Mouse (Mus musculus) megakaryocyte, embryonic 14.5 days (primary cell): ENCODE results near the gene Olfr735. TPM values are rescaled to one million over a fixed set of nuclear protein-coding genes. Genes with fewer than 3 reads are reported as not detected.

Experiments used
- H3K27me3 ChIP-seq: replicated peaks from 2 replicates; pipeline ENCODE3; 2012; ENCODE audit warnings: inconsistent platforms
- H3K36me3 ChIP-seq: replicated peaks from 2 replicates; pipeline ENCODE3; 2012; ENCODE audit warnings: low read length, inconsistent platforms, mixed read lengths
- H3K4me1 ChIP-seq: 2 replicates; pipeline ENCODE4 v1.6.1; 2012; ENCODE audit warnings: inconsistent platforms
- H3K4me3 ChIP-seq: replicated peaks from 2 replicates; pipeline ENCODE3; 2012; ENCODE audit warnings: moderate library complexity, mild to moderate bottlenecking, inconsistent platforms
- H3K9me3 ChIP-seq: 2 replicates; pipeline ENCODE4 v1.6.1; 2012; ENCODE audit warnings: inconsistent platforms
- FLI1 ChIP-seq: IDR thresholded peaks from 2 replicates; pipeline ENCODE4 v1.6.1; 2012; ENCODE audit warnings: low read length, inconsistent platforms, mixed read lengths
- GATA1 ChIP-seq: IDR thresholded peaks from 3 replicates; pipeline ENCODE4 v1.6.1; 2012; ENCODE audit warnings: mixed read lengths, low read length, inconsistent platforms, borderline replicate concordance
- polyA plus RNA-seq: library from polyadenylated mRNA; stranded (reverse); fragments of >175 nt; gene quantifications from 2 replicates; pipeline ENCODE4 v1.2.3, GENCODE M21; 2012; ENCODE audit warnings: low replicate concordance; ENCODE audit not compliant: insufficient read depth

Olfr735 gene
- not detected in 2 replicates for polyA plus RNA-seq

GRCm38 (mm10) chr14:50348796-50349195, at the start of gene Olfr735:
Olfr735 (minus strand) TSS chr14:50348872.
- Histone ChIP-seq H3K4me1 (no peaks in the 10 kb centered on the region), H3K36me3 (no peaks in the 10 kb centered on the region), H3K27me3 (no peaks in the 10 kb centered on the region), H3K4me3 (no peak within 1 kb of the TSS), H3K9me3 (no peaks in the 10 kb centered on the region)
- TF ChIP-seq FLI1: no peak
- TF ChIP-seq GATA1: no peak

- TF ChIP-seq FLI1 (no peak), GATA1 (no peak)
- Histone ChIP-seq H3K36me3 (no peaks in the 10 kb centered on the region), H3K9me3 (no peaks in the 10 kb centered on the region), H3K4me1 (no peaks in the 10 kb centered on the region), H3K27me3 (no peaks in the 10 kb centered on the region), H3K4me3 (no peak within 1 kb of the TSS)
Measured at GRCm38 (mm10) chr14:50380863-50381262, 32.2 kb upstream of the Olfr735 start, which contains the start of gene Olfr736. Olfr736 (plus strand) TSS chr14:50381163.

- H3K27me3 ChIP-seq: no peaks in the 10 kb centered on the region
- no peaks in the 10 kb centered on the region for H3K36me3 ChIP-seq
- H3K9me3 ChIP-seq: peaks cover 6% of the 10 kb centered on the region; the same call in 1 of the 2 replicates
- no peaks in the 10 kb centered on the region for H3K4me1 ChIP-seq
- no peak overlapping the region for H3K4me3 ChIP-seq
- TF ChIP-seq GATA1: no peak
- no peak for TF ChIP-seq FLI1
Measured at GRCm38 (mm10) chr14:50363561-50363960, 14.9 kb upstream of the Olfr735 start.

GRCm38 (mm10) chr14:50360480-50360879, 11.8 kb upstream of the Olfr735 start:
- peaks cover 6% of the 10 kb centered on the region; the same call in 1 of the 2 replicates for H3K9me3 ChIP-seq
- H3K27me3 ChIP-seq: no peaks in the 10 kb centered on the region
- H3K4me1 ChIP-seq: no peaks in the 10 kb centered on the region
- TF ChIP-seq GATA1: no peak
- no peak for TF ChIP-seq FLI1
- H3K4me3 ChIP-seq: no peak overlapping the region
- no peaks in the 10 kb centered on the region for H3K36me3 ChIP-seq

- H3K27me3 ChIP-seq: no peaks in the 10 kb centered on the region
- TF ChIP-seq FLI1 (no peak), GATA1 (no peak)
- H3K4me3 ChIP-seq: no peak within 1 kb of the TSS
- H3K9me3 ChIP-seq: no peaks in the 10 kb centered on the region; the same call in 1 of the 2 replicates
- no peaks in the 10 kb centered on the region for H3K36me3 ChIP-seq
- no peaks in the 10 kb centered on the region for H3K4me1 ChIP-seq
Measured at GRCm38 (mm10) chr14:50357593-50357992, 8.9 kb upstream of the Olfr735 start, which contains the start of gene Tlr11. Tlr11 (plus strand) TSS chr14:50357914.

GRCm38 (mm10) chr14:50356725-50357124, 8.1 kb upstream of the Olfr735 start:
- Histone ChIP-seq H3K27me3 (no peaks in the 10 kb centered on the region), H3K36me3 (no peaks in the 10 kb centered on the region), H3K9me3 (no peaks in the 10 kb centered on the region; the same call in 1 of the 2 replicates), H3K4me1 (no peaks in the 10 kb centered on the region), H3K4me3 (no peak overlapping the region)
- TF ChIP-seq FLI1: no peak
- no peak for TF ChIP-seq GATA1

GRCm38 (mm10) chr14:50352438-50352837, 3.8 kb upstream of the Olfr735 start:
- no peak for TF ChIP-seq GATA1
- Histone ChIP-seq H3K27me3 (no peaks in the 10 kb centered on the region), H3K4me1 (no peaks in the 10 kb centered on the region), H3K9me3 (no peaks in the 10 kb centered on the region; the same call in 1 of the 2 replicates), H3K4me3 (no peak overlapping the region), H3K36me3 (no peaks in the 10 kb centered on the region)

GRCm38 (mm10) chr14:50326661-50327060, 22.0 kb downstream of the Olfr735 start, which contains the start of gene Olfr734:
Olfr734 (minus strand) TSS chr14:50326761.
- Histone ChIP-seq H3K4me3 (no peak within 1 kb of the TSS), H3K4me1 (no peaks in the 10 kb centered on the region), H3K9me3 (no peaks in the 10 kb centered on the region), H3K36me3 (no peaks in the 10 kb centered on the region), H3K27me3 (no peaks in the 10 kb centered on the region)
- TF ChIP-seq GATA1: no peak
- no peak for TF ChIP-seq FLI1

- H3K36me3 ChIP-seq: no peaks in the 10 kb centered on the region
- TF ChIP-seq FLI1 (no peak), GATA1 (no peak)
- no peak within 1 kb of the TSS for H3K4me3 ChIP-seq
- H3K4me1 ChIP-seq: no peaks in the 10 kb centered on the region
- no peaks in the 10 kb centered on the region for H3K9me3 ChIP-seq
- no peaks in the 10 kb centered on the region for H3K27me3 ChIP-seq
Measured at GRCm38 (mm10) chr14:50301422-50301821, 47.2 kb downstream of the Olfr735 start, which contains the start of gene Olfr733. Olfr733 (minus strand) TSS chr14:50301522.

Other genes with a start within 250 kb of the Olfr735 start
- not detected in 2 replicates for gene Olfr727, start 225.7 kb downstream of the Olfr735 start, polyA plus RNA-seq
- gene Olfr728, start 206.2 kb downstream of the Olfr735 start, polyA plus RNA-seq: not detected in 2 replicates
- not detected in 2 replicates for gene Olfr729, start 196.0 kb downstream of the Olfr735 start, polyA plus RNA-seq
- gene Olfr730, start 160.7 kb downstream of the Olfr735 start, polyA plus RNA-seq: not detected in 2 replicates
- 2.5 TPM in 1 of 2 replicates, not detected in the other for gene Olfr731, start 107.0 kb downstream of the Olfr735 start, polyA plus RNA-seq
- not detected in 2 replicates for gene Olfr732, start 64.7 kb downstream of the Olfr735 start, polyA plus RNA-seq
- not detected in 2 replicates for gene Olfr733, start 47.4 kb downstream of the Olfr735 start, polyA plus RNA-seq
- not detected in 2 replicates for gene Olfr734, start 22.1 kb downstream of the Olfr735 start, polyA plus RNA-seq
- gene Tlr11, start 9.0 kb upstream of the Olfr735 start, polyA plus RNA-seq: not detected in 2 replicates
- not detected in 2 replicates for gene Olfr736, start 32.3 kb upstream of the Olfr735 start, polyA plus RNA-seq
- not detected in 2 replicates for gene Olfr738, start 58.7 kb upstream of the Olfr735 start, polyA plus RNA-seq
- not detected in 2 replicates for gene Olfr739, start 69.8 kb upstream of the Olfr735 start, polyA plus RNA-seq
- not detected in 2 replicates for gene Olfr740, start 96.7 kb upstream of the Olfr735 start, polyA plus RNA-seq
- not detected in 2 replicates for gene Olfr741, start 123.9 kb upstream of the Olfr735 start, polyA plus RNA-seq
- not detected in 2 replicates for gene Olfr742, start 154.7 kb upstream of the Olfr735 start, polyA plus RNA-seq
- not detected in 2 replicates for gene Olfr743, start 173.0 kb upstream of the Olfr735 start, polyA plus RNA-seq